Mouse (Mus musculus): ENCODE measurements around the gene Topbp1. TPM values are rescaled to one million over a fixed set of nuclear protein-coding genes. Genes with fewer than 3 reads are reported as not detected.

Topbp1 gene
- total and polyA plus RNA-seq, 3 experiments: 59.7 to 472 (median 298) TPM

DNA sequence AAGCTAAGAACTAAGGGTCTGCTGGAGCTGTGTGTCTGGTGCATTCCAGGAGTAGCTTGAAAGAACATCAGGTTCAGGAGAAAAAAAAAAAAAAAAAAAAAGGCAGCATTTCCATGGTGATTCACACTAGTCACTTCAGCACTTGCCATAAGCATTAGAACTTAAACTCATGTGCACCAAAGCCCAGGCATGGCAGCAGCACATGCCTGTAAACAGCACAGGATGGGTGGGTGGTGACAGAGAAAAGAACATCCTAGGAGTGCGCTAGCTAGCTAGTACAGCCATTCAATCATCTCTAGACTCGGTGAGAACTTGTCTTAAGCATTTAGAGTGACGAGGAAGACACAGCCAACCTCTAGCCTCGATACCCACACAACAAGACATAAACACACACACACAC, 53.5 kb downstream of the Topbp1 start:
- DNase-seq (ENCODE audit: low spot score) (no peak), ATAC-seq (ENCODE audit: extremely low read depth, insufficient number of reproducible peaks, low FRiP score, poor library complexity, severe bottlenecking) (no peak)
- no peak for TF ChIP-seq CTCF (IDR thresholded peaks at IDR 0.05; ENCODE audit: low read depth, low read length)
- TF ChIP-seq GATA2 (IDR thresholded peaks at IDR 0.05; ENCODE audit: borderline replicate concordance, low read depth, low read length): no peak
- no peak for TF ChIP-seq POLR2AphosphoS5 (IDR thresholded peaks at IDR 0.05; ENCODE audit: insufficient replicate concordance, low read depth, low read length)
- no peak for TF ChIP-seq TAL1 (conservative IDR thresholded peaks at IDR 0.05; ENCODE audit: low read depth, low read length)
- TF ChIP-seq GATA1 (IDR thresholded peaks at IDR 0.05; ENCODE audit: borderline replicate concordance, low read length): no peak
- Histone ChIP-seq H3K36me3 (replicated peaks) (peaks cover 65% of the 10 kb centered on the region), H3K4me1 (ENCODE audit: insufficient read depth, low read depth, low read length) (peaks cover 38% of the 10 kb centered on the region), H3K9me3 (replicated peaks) (no peaks in the 10 kb centered on the region), H3K4me3 (ENCODE audit: low read depth, low read length) (no peak overlapping the region), H3K27me3 (ENCODE audit: insufficient read depth, low read length) (no peaks in the 10 kb centered on the region)

DNA sequence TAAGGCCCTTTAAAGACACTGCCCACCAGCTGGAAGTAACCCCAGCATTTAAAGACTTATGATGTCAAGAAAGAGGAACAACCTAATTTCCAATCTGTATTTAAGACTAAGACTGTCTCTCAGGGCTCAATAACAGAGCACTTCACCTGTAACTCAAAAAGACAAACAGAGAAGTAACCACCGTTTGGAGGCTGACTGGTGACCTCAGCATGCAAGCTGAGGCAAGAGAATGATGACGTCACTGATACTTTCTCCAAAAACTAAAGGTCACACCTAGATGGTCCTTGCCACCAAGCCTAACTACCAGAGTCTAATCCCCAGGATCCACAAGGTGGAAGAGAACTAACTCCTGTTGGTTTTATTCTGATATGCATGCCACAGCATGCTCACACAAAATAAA, 55.6 kb downstream of the Topbp1 start:
- no peaks in the 10 kb centered on the region for H3K27me3 ChIP-seq (ENCODE audit: insufficient read depth, low read length)
- TF ChIP-seq POLR2AphosphoS5 (IDR thresholded peaks at IDR 0.05; ENCODE audit: insufficient replicate concordance, low read depth, low read length) (no peak), GATA2 (IDR thresholded peaks at IDR 0.05; ENCODE audit: borderline replicate concordance, low read depth, low read length) (no peak), GATA1 (IDR thresholded peaks at IDR 0.05; ENCODE audit: borderline replicate concordance, low read length) (no peak), CTCF (IDR thresholded peaks at IDR 0.05; ENCODE audit: low read depth, low read length) (no peak), TAL1 (conservative IDR thresholded peaks at IDR 0.05; ENCODE audit: low read depth, low read length) (no peak)
- no peak for ATAC-seq (ENCODE audit: extremely low read depth, insufficient number of reproducible peaks, low FRiP score, poor library complexity, severe bottlenecking)
- peaks cover 38% of the 10 kb centered on the region for H3K4me1 ChIP-seq (ENCODE audit: insufficient read depth, low read depth, low read length)
- peaks cover 2% of the 10 kb centered on the region; the same call in 1 of the 2 replicates for H3K9me3 ChIP-seq (replicated peaks)
- H3K4me3 ChIP-seq (ENCODE audit: low read depth, low read length): no peak overlapping the region
- peaks cover 67% of the 10 kb centered on the region for H3K36me3 ChIP-seq (replicated peaks)
- no peak for DNase-seq (ENCODE audit: low spot score)

DNA sequence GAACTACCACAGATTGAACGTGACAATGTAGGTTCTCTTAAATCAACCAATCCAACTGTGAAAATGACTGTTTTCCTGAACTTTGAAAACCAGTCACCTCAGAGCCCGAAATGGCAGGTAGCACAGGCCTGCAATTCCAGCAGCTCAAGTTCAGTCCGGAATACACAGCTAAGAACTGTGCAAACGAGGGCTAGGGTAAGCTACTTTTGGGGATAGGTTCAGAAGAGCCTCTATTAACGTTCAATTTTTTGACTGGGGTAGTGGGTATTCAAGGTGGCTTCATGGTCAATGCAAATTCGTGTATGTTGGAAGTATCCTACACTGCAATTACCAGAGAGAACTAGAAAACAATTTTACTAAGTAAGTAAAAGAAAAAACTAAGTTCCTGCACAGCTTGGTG, 58.1 kb downstream of the Topbp1 start:
- peaks cover 51% of the 10 kb centered on the region for H3K36me3 ChIP-seq (replicated peaks)

DNA sequence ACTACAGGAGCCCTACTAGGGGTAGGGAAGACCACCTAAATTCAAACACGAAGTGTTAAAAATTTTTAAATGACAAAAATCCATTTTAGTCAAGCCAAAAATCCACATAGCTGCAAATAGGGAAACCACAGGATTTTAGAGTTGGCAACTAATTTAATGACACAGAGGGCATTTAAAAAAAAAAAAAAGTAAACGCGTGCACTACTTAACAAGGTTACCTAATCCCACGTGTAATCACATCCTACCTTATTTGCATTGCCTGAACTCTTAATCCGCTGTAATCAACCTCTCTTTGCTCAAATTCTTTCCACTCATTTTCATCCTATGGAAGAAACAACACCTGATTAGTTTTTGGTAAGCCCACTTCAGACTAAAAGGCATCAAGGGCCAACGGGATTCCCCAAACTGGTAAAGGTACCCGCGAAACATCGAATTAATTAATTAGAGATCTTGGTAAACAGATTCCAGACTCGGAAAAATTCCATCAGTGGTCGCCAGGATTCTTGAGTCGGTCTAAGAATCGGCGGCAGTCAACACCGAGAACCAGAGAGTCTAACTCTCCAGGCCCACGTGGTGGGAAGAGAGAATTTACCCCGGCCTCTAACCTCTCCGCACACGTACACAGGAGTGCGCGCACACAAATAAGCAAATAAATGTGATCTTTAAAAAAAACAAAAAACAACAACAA, 58.9 kb downstream of the Topbp1 start:
- TF ChIP-seq TAL1 (conservative IDR thresholded peaks at IDR 0.05; ENCODE audit: low read depth, low read length) (no peak), CTCF (IDR thresholded peaks at IDR 0.05; ENCODE audit: low read depth, low read length) (no peak), POLR2AphosphoS5 (IDR thresholded peaks at IDR 0.05; ENCODE audit: insufficient replicate concordance, low read depth, low read length) (no peak), GATA2 (IDR thresholded peaks at IDR 0.05; ENCODE audit: borderline replicate concordance, low read depth, low read length) (no peak), GATA1 (IDR thresholded peaks at IDR 0.05; ENCODE audit: borderline replicate concordance, low read length) (no peak)
- DNase-seq (ENCODE audit: low spot score): no peak
- H3K4me1 ChIP-seq (ENCODE audit: insufficient read depth, low read depth, low read length): peaks cover 41% of the 10 kb centered on the region
- H3K9me3 ChIP-seq (replicated peaks): peaks cover 2% of the 10 kb centered on the region; the same call in 1 of the 2 replicates
- peak overlapping the region; percentile 81 for H3K4me3 ChIP-seq (ENCODE audit: low read depth, low read length)
- no peaks in the 10 kb centered on the region for H3K27me3 ChIP-seq (ENCODE audit: insufficient read depth, low read length)
- peaks cover 51% of the 10 kb centered on the region for H3K36me3 ChIP-seq (replicated peaks)
- no peak for ATAC-seq (ENCODE audit: extremely low read depth, insufficient number of reproducible peaks, low FRiP score, poor library complexity, severe bottlenecking)

More for the DNA sequence above, 58.1 kb downstream of the Topbp1 start:
- Histone ChIP-seq H3K4me3 (ENCODE audit: low read depth, low read length) (peak overlapping the region; percentile 81), H3K27me3 (ENCODE audit: insufficient read depth, low read length) (no peaks in the 10 kb centered on the region), H3K4me1 (ENCODE audit: insufficient read depth, low read depth, low read length) (peaks cover 49% of the 10 kb centered on the region), H3K9me3 (replicated peaks) (peaks cover 2% of the 10 kb centered on the region; the same call in 1 of the 2 replicates)
- ATAC-seq (ENCODE audit: extremely low read depth, insufficient number of reproducible peaks, low FRiP score, poor library complexity, severe bottlenecking): no peak
- TF ChIP-seq CTCF (IDR thresholded peaks at IDR 0.05; ENCODE audit: low read depth, low read length) (no peak), GATA1 (IDR thresholded peaks at IDR 0.05; ENCODE audit: borderline replicate concordance, low read length) (no peak), POLR2AphosphoS5 (IDR thresholded peaks at IDR 0.05; ENCODE audit: insufficient replicate concordance, low read depth, low read length) (no peak), TAL1 (conservative IDR thresholded peaks at IDR 0.05; ENCODE audit: low read depth, low read length) (no peak), GATA2 (IDR thresholded peaks at IDR 0.05; ENCODE audit: borderline replicate concordance, low read depth, low read length) (no peak)
- DNase-seq (ENCODE audit: low spot score): no peak

DNA sequence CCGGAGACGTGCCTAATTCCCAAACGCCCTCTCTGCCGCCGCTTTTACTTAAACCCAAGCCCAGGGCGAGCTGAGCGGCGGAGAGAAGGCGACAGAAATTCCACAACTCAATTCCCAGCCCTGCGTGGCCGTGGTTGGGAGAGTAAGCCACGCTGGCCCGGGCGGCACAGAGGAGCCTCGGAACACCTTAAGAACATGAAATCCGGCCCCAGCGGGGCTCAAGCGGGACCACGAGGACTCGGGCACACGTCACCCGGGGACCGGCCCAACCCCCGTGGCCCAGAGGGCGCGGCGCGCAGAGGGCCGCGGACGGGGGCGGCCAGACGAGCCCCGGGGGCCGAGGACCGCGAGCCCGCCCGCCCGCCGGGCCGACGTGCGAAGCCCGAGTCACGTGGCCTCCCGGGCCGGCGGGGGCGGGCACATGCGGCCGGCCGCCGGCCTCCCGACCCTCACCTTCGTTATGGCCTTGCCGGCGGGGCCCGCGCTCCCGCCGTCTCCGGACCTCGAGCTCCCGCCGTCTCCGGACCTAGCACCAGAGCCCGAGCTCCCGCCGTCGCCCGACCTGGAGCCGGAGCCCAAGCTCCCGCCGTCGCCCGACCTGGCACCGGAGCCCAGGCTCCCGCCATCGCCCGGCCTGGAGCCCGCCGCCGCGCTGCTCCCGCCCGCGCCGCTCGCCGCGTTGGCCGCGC, 59.7 kb downstream of the Topbp1 start:
- DNase-seq (ENCODE audit: low spot score) (peak; percentile 48), ATAC-seq (ENCODE audit: extremely low read depth, insufficient number of reproducible peaks, low FRiP score, poor library complexity, severe bottlenecking) (no peak)
- Histone ChIP-seq H3K9me3 (replicated peaks) (peaks cover 2% of the 10 kb centered on the region; the same call in 1 of the 2 replicates), H3K4me3 (ENCODE audit: low read depth, low read length) (peak overlapping the region; percentile 81), H3K4me1 (ENCODE audit: insufficient read depth, low read depth, low read length) (peaks cover 36% of the 10 kb centered on the region), H3K27me3 (ENCODE audit: insufficient read depth, low read length) (no peaks in the 10 kb centered on the region), H3K36me3 (replicated peaks) (peaks cover 47% of the 10 kb centered on the region)
- TF ChIP-seq POLR2AphosphoS5 (IDR thresholded peaks at IDR 0.05; ENCODE audit: insufficient replicate concordance, low read depth, low read length) (no peak), GATA1 (IDR thresholded peaks at IDR 0.05; ENCODE audit: borderline replicate concordance, low read length) (no peak), CTCF (IDR thresholded peaks at IDR 0.05; ENCODE audit: low read depth, low read length) (no peak), GATA2 (IDR thresholded peaks at IDR 0.05; ENCODE audit: borderline replicate concordance, low read depth, low read length) (no peak)
